Mouse (Mus musculus) lung, adult 2 months (tissue): ENCODE measurements at regions not wholly inside any gene's neighbourhood (a gene's known extent, or its start where the extent isn't known, plus 50 kb on each side); places are given as distances from the start of the nearest gene placed in this dataset.

Source experiments
- CTCF ChIP-seq: fragments of 200-500 bp; IDR thresholded peaks from 2 replicates; pipeline ENCODE4 v1.5.1; 2011; ENCODE audit warnings: mild to moderate bottlenecking, low read length, control low read depth; ENCODE audit not compliant: insufficient read depth
- POLR2A ChIP-seq: fragments of 200-500 bp; IDR thresholded peaks from 2 replicates; pipeline ENCODE4 v1.6.1; 2011; ENCODE audit warnings: low read depth, mild to moderate bottlenecking, control low read depth, low read length, borderline replicate concordance; ENCODE audit errors: extremely low read depth

DNA sequence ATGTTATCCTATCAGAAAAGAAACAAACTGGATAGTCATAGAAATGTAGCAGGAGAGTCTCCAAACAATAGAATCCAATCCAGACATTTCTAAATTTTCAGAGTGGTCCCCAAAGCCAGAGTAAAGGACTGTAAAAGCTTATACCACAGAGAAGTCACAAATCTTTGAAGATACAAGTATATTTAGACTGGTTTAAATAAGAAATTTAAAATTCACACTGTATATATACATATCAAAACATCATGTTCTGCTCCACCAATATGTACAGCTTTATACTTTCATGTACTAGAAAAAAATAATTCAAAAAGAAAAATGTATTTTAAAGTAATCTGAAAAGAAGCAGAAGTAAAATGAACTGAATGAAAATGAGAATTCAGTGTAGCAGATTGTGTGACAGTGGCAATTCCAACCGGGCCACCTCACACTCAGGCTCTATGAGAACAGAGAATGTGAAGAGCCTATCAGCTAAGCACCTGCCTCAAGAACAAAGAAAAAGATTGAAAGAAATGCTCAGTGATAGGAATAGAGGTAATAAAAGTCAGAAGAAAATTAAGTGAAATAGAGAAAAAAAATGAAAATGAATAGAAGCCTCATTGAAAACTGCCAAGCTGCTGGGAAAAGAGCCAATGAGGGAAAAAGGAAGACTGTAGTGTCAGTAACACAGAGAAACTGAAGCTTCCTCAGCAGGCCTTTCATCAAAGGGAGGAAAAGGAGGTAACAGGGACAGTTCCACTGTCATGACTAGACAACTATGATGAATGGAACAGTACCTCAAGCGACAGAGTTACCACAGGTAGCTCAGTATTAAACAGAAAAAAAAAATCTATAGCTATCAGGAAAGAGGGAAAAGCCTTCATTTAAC lies 209.5 kb downstream of the Cst10 start:
- TF ChIP-seq POLR2A: no peak
- no peak for TF ChIP-seq CTCF
